Mouse (Mus musculus): ENCODE measurements at regions not wholly inside any gene's neighbourhood (a gene's known extent, or its start where the extent isn't known, plus 50 kb on each side); places are given as distances from the start of the nearest gene placed in this dataset.

DNA sequence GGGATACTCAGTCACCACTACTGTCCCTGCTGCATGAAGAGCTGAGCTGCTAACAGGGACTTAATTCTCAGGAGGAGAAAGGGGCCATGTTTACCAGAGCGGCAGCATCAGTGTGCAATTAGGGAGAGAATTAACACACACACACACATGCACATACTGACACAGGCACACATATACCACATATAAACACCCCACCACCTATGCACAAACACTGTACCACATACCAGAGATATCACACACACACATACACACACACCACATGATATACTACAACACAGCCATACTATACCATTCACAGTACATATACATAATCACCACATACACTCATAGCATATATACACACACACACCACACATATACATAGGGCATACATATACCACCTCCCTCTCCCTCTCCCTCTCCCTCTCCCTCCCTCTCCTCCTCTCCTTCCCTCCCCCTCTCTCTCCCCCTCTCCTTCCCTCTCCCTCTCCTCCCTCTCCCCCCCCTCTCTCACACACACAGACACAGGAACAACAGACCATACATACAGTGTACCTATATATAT is 294.2 kb downstream of the Ice1 start:
- no peaks in the 10 kb centered on the region for H3K4me1 ChIP-seq (ENCODE audit: control insufficient read depth, insufficient read depth, low read length)
- ATAC-seq (replicated peaks; ENCODE audit: insufficient number of reproducible peaks, low FRiP score, low TSS enrichment) = no peak
- H3K27ac ChIP-seq (ENCODE audit: low read depth, low read length) = no peak overlapping the region
- no peaks in the 10 kb centered on the region for H3K27me3 ChIP-seq (ENCODE audit: control insufficient read depth, insufficient read depth, low read length)
- 83% methylated on average over 1 of the region's 1 CpGs for WGBS (ENCODE audit: insufficient replicate concordance)
- H3K36me3 ChIP-seq (ENCODE audit: control insufficient read depth, insufficient read depth, low read length) = no peaks in the 10 kb centered on the region
- H3K9me3 ChIP-seq (replicated peaks; ENCODE audit: control insufficient read depth, low read length) = no peaks in the 10 kb centered on the region
- no peak overlapping the region for H3K4me2 ChIP-seq
- H3K4me3 ChIP-seq (ENCODE audit: low read depth, low read length) = no peak overlapping the region
- H3K9ac ChIP-seq (ENCODE audit: low read depth, low read length) = no peak overlapping the region

GRCm38 (mm10) chr13:70343911-70344310 is 293.5 kb downstream of the Ice1 start:
- H3K9me3 ChIP-seq (replicated peaks; ENCODE audit: control insufficient read depth, low read length) = no peaks in the 10 kb centered on the region
- H3K9ac ChIP-seq (ENCODE audit: low read depth, low read length) = no peak overlapping the region
- no peak overlapping the region for H3K27ac ChIP-seq (ENCODE audit: low read depth, low read length)
- no peak for ATAC-seq (replicated peaks; ENCODE audit: insufficient number of reproducible peaks, low FRiP score, low TSS enrichment)
- no peaks in the 10 kb centered on the region for H3K4me1 ChIP-seq (ENCODE audit: control insufficient read depth, insufficient read depth, low read length)
- H3K4me3 ChIP-seq (ENCODE audit: low read depth, low read length) = no peak overlapping the region
- no peak overlapping the region for H3K4me2 ChIP-seq
- H3K27me3 ChIP-seq (ENCODE audit: control insufficient read depth, insufficient read depth, low read length) = no peaks in the 10 kb centered on the region
- 62% methylated on average over 2 of the region's 2 CpGs for WGBS (ENCODE audit: insufficient replicate concordance)
- no peaks in the 10 kb centered on the region for H3K36me3 ChIP-seq (ENCODE audit: control insufficient read depth, insufficient read depth, low read length)

DNA sequence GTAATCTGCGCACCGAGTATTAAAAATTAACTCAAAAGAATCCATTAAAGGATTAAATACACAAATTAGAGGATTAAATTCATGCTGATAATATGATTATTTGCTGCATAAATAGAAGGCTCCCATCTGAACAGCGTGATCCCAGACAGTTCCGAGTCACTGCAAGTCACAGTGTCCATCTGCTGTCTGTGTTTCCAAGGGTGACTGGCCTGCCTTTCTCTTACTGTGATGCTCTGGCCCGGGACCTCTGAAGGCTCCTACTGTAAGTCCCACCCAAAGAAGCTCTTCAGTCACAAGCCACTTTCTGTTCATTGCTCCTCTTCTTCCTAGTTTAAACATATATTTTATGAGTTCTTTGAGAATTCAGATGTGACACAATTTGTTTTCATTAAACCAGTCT is 293.1 kb downstream of the Ice1 start:
- Histone ChIP-seq H3K9me3 (replicated peaks; ENCODE audit: control insufficient read depth, low read length) (no peaks in the 10 kb centered on the region), H3K4me2 (no peak overlapping the region), H3K27ac (ENCODE audit: low read depth, low read length) (no peak overlapping the region), H3K36me3 (ENCODE audit: control insufficient read depth, insufficient read depth, low read length) (no peaks in the 10 kb centered on the region), H3K27me3 (ENCODE audit: control insufficient read depth, insufficient read depth, low read length) (no peaks in the 10 kb centered on the region), H3K4me1 (ENCODE audit: control insufficient read depth, insufficient read depth, low read length) (no peaks in the 10 kb centered on the region), H3K4me3 (ENCODE audit: low read depth, low read length) (no peak overlapping the region), H3K9ac (ENCODE audit: low read depth, low read length) (no peak overlapping the region)
- no peak for ATAC-seq (replicated peaks; ENCODE audit: insufficient number of reproducible peaks, low FRiP score, low TSS enrichment)
- WGBS (ENCODE audit: insufficient replicate concordance) = 83% methylated on average over 5 of the region's 5 CpGs

DNA sequence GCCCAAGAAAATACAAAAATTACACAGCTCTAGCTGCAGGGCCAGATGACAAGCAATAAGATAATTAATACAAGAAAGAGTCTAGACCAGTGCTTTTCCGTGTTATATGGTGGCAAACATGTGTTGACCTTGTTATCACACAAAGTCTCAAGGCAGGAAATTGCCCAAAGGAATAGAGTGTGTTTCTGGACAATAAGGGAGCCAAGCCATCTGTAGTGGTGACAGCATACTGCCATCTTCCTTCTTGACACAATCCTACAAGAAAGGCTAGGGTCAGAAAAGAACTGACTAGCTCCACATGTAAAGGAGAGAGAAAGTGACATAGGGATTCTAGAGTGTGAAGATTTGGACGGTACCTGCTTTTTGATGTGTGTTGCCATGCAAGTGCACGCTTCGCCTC is 289.0 kb downstream of the Ice1 start:
- Histone ChIP-seq H3K36me3 (ENCODE audit: control insufficient read depth, insufficient read depth, low read length) (no peaks in the 10 kb centered on the region), H3K4me1 (ENCODE audit: control insufficient read depth, insufficient read depth, low read length) (no peaks in the 10 kb centered on the region), H3K4me2 (no peak overlapping the region), H3K27me3 (ENCODE audit: control insufficient read depth, insufficient read depth, low read length) (no peaks in the 10 kb centered on the region), H3K9me3 (replicated peaks; ENCODE audit: control insufficient read depth, low read length) (peaks cover 4% of the 10 kb centered on the region), H3K27ac (ENCODE audit: low read depth, low read length) (no peak overlapping the region), H3K4me3 (ENCODE audit: low read depth, low read length) (no peak overlapping the region), H3K9ac (ENCODE audit: low read depth, low read length) (no peak overlapping the region)
- ATAC-seq (replicated peaks; ENCODE audit: insufficient number of reproducible peaks, low FRiP score, low TSS enrichment) = no peak
- 80% methylated on average over 4 of the region's 4 CpGs for WGBS (ENCODE audit: insufficient replicate concordance)

DNA sequence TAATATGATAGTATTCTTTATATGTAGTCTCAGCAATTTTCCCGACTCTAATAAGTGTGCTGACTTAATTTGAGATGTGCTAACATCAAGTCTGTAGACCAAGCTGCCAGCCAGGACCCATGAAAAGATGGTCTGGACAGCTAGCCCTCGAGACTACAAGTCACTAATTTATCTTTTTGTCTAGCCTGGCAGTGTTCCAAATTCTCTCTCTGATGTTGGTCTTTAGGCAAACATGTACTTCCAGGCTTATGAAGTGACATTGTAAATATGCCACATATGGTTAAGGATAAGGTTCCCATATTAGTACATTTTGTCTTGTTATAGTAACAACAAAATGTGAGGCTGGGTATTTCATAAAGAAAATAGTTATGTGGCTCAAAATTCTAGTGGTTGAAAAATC is 288.5 kb downstream of the Ice1 start:
- H3K9me3 ChIP-seq (replicated peaks; ENCODE audit: control insufficient read depth, low read length) = peaks cover 4% of the 10 kb centered on the region
- 42% methylated on average over 2 of the region's 2 CpGs for WGBS (ENCODE audit: insufficient replicate concordance)
- no peak for ATAC-seq (replicated peaks; ENCODE audit: insufficient number of reproducible peaks, low FRiP score, low TSS enrichment)
- no peak overlapping the region for H3K27ac ChIP-seq (ENCODE audit: low read depth, low read length)
- no peaks in the 10 kb centered on the region for H3K36me3 ChIP-seq (ENCODE audit: control insufficient read depth, insufficient read depth, low read length)
- H3K27me3 ChIP-seq (ENCODE audit: control insufficient read depth, insufficient read depth, low read length) = no peaks in the 10 kb centered on the region
- H3K4me3 ChIP-seq (ENCODE audit: low read depth, low read length) = no peak overlapping the region
- no peak overlapping the region for H3K9ac ChIP-seq (ENCODE audit: low read depth, low read length)
- no peaks in the 10 kb centered on the region for H3K4me1 ChIP-seq (ENCODE audit: control insufficient read depth, insufficient read depth, low read length)
- H3K4me2 ChIP-seq = no peak overlapping the region

DNA sequence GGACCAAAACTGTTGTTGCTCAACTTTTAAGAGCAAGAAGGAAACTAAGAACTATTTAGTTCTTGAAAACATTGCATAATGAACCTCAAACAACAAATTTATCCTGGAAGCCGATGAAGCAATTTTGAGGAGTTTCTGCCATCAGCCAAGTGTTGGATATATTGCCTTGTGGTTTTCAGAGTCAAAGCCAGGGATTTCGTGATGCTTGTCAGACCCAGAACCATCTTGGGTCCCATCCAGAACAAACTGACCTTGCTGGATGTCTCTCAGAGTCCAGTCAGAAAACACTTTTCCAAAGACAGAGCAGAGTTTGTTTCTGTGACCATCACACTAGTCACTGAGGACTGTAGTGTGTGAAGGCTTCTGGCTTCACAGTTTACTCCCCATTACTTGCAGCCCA is 267.8 kb downstream of the Ice1 start:
- ATAC-seq (replicated peaks; ENCODE audit: insufficient number of reproducible peaks, low FRiP score, low TSS enrichment) = no peak
- Histone ChIP-seq H3K4me1 (ENCODE audit: control insufficient read depth, insufficient read depth, low read length) (no peaks in the 10 kb centered on the region), H3K27ac (ENCODE audit: low read depth, low read length) (no peak overlapping the region), H3K4me3 (ENCODE audit: low read depth, low read length) (no peak overlapping the region), H3K9me3 (replicated peaks; ENCODE audit: control insufficient read depth, low read length) (no peaks in the 10 kb centered on the region), H3K36me3 (ENCODE audit: control insufficient read depth, insufficient read depth, low read length) (no peaks in the 10 kb centered on the region), H3K27me3 (ENCODE audit: control insufficient read depth, insufficient read depth, low read length) (no peaks in the 10 kb centered on the region), H3K4me2 (no peak overlapping the region), H3K9ac (ENCODE audit: low read depth, low read length) (no peak overlapping the region)
- whole genome bisulfite sequencing (ENCODE audit: insufficient replicate concordance) = 82% methylated on average over 2 of the region's 2 CpGs

- H3K36me3 ChIP-seq (ENCODE audit: control insufficient read depth, insufficient read depth, low read length) = no peaks in the 10 kb centered on the region
- H3K27me3 ChIP-seq (ENCODE audit: control insufficient read depth, insufficient read depth, low read length) = no peaks in the 10 kb centered on the region
- no peak overlapping the region for H3K27ac ChIP-seq (ENCODE audit: low read depth, low read length)
- H3K4me2 ChIP-seq = no peak overlapping the region
- no peak overlapping the region for H3K4me3 ChIP-seq (ENCODE audit: low read depth, low read length)
- no peaks in the 10 kb centered on the region for H3K9me3 ChIP-seq (replicated peaks; ENCODE audit: control insufficient read depth, low read length)
- H3K9ac ChIP-seq (ENCODE audit: low read depth, low read length) = no peak overlapping the region
- no peak for ATAC-seq (replicated peaks; ENCODE audit: insufficient number of reproducible peaks, low FRiP score, low TSS enrichment)
- WGBS (ENCODE audit: insufficient replicate concordance) = 48% methylated on average over 6 of the region's 6 CpGs
- no peaks in the 10 kb centered on the region for H3K4me1 ChIP-seq (ENCODE audit: control insufficient read depth, insufficient read depth, low read length)
Measured at GRCm38 (mm10) chr13:70380772-70381171, 256.7 kb downstream of the Ice1 start.

GRCm38 (mm10) chr13:70385292-70385691 is 252.1 kb downstream of the Ice1 start:
- Histone ChIP-seq H3K9me3 (replicated peaks; ENCODE audit: control insufficient read depth, low read length) (no peaks in the 10 kb centered on the region), H3K4me2 (no peak overlapping the region), H3K9ac (ENCODE audit: low read depth, low read length) (no peak overlapping the region), H3K27me3 (ENCODE audit: control insufficient read depth, insufficient read depth, low read length) (no peaks in the 10 kb centered on the region), H3K36me3 (ENCODE audit: control insufficient read depth, insufficient read depth, low read length) (no peaks in the 10 kb centered on the region), H3K4me1 (ENCODE audit: control insufficient read depth, insufficient read depth, low read length) (no peaks in the 10 kb centered on the region), H3K27ac (ENCODE audit: low read depth, low read length) (no peak overlapping the region), H3K4me3 (ENCODE audit: low read depth, low read length) (no peak overlapping the region)
- 65% methylated on average over 8 of the region's 8 CpGs for WGBS (ENCODE audit: insufficient replicate concordance)
- no peak for ATAC-seq (replicated peaks; ENCODE audit: insufficient number of reproducible peaks, low FRiP score, low TSS enrichment)

DNA sequence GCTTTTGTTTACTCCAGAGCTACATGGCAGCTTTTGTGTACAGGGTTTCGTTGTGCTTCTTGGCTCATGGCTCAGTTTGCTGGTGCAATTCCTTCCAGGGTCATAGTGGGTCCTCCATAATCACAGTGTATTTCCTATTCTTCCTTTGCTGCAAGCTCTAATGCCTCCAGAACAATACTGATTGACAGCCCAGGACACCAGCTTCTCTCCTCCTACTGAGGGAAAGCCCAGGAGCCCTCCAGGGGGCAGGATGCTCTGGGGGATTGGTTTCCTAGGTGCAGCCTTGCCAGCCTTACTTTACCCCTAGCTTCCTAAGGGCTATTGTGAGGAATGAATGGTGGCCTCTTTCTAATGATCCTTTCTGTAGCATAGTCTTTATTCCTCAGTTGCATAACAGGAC is 224.6 kb downstream of the Ice1 start:
- no peaks in the 10 kb centered on the region for H3K36me3 ChIP-seq (ENCODE audit: control insufficient read depth, insufficient read depth, low read length)
- H3K9me3 ChIP-seq (replicated peaks; ENCODE audit: control insufficient read depth, low read length) = no peaks in the 10 kb centered on the region
- WGBS (ENCODE audit: insufficient replicate concordance) = 81% methylated on average over 1 of the region's 1 CpGs
- no peak overlapping the region for H3K9ac ChIP-seq (ENCODE audit: low read depth, low read length)
- ATAC-seq (replicated peaks; ENCODE audit: insufficient number of reproducible peaks, low FRiP score, low TSS enrichment) = no peak
- no peaks in the 10 kb centered on the region for H3K4me1 ChIP-seq (ENCODE audit: control insufficient read depth, insufficient read depth, low read length)
- no peak overlapping the region for H3K4me3 ChIP-seq (ENCODE audit: low read depth, low read length)
- H3K27me3 ChIP-seq (ENCODE audit: control insufficient read depth, insufficient read depth, low read length) = no peaks in the 10 kb centered on the region
- no peak overlapping the region for H3K4me2 ChIP-seq
- H3K27ac ChIP-seq (ENCODE audit: low read depth, low read length) = no peak overlapping the region

Data from heart, embryonic 11.5 days (tissue).